Mouse (Mus musculus) embryonic facial prominence, embryonic 14.5 days (tissue): Measurements from ENCODE around the gene Bhlha15. TPM values are rescaled to one million over a fixed set of nuclear protein-coding genes. Genes with fewer than 3 reads are reported as not detected.

ENCODE experiments used
- ATAC-seq: fragments of 200-750 bp; cut with Nextera tagmentation; 2 replicates; pipeline ENCODE4 v1.8.0; 2017; ENCODE audit warnings: low read depth, moderate number of reproducible peaks, moderate TSS enrichment
- DNase-seq: peaks from one replicate; pipeline ENCODE4 v3.0.0-alpha.2; 2015; ENCODE audit warnings: low spot score
- H3K27ac ChIP-seq: fragments of 300-500 bp; sonication (generic); replicated peaks from 2 replicates; pipeline ENCODE4 v1.5.1; 2014; ENCODE audit warnings: low read depth, mild to moderate bottlenecking, low read length, moderate library complexity
- H3K27me3 ChIP-seq: fragments of 300-500 bp; sonication (generic); replicated peaks from 2 replicates; pipeline ENCODE4 v1.6.1; 2014; ENCODE audit warnings: low read length; ENCODE audit not compliant: control insufficient read depth, insufficient read depth
- H3K36me3 ChIP-seq: fragments of 300-500 bp; sonication (generic); 2 replicates; pipeline ENCODE4 v1.6.1; 2014; ENCODE audit warnings: low read length, mixed read lengths; ENCODE audit not compliant: control insufficient read depth, insufficient read depth
- H3K4me1 ChIP-seq: fragments of 300-500 bp; sonication (generic); 2 replicates; pipeline ENCODE4 v1.6.1; 2014; ENCODE audit warnings: antibody characterized with exemption, low read length; ENCODE audit not compliant: control insufficient read depth, insufficient read depth
- H3K4me2 ChIP-seq: fragments of 300-500 bp; sonication (generic); 2 replicates; pipeline ENCODE4 v1.6.1; 2014; ENCODE audit warnings: low read depth, mild to moderate bottlenecking, low read length, moderate library complexity, mixed read lengths
- H3K4me3 ChIP-seq: fragments of 300-500 bp; sonication (generic); 2 replicates; pipeline ENCODE4 v1.5.1; 2014; ENCODE audit warnings: low read depth, mild to moderate bottlenecking, low read length
- H3K9ac ChIP-seq: fragments of 300-500 bp; sonication (generic); 2 replicates; pipeline ENCODE4 v1.6.1; 2014; ENCODE audit warnings: low read depth, mild to moderate bottlenecking, low read length, moderate library complexity, mixed read lengths
- H3K9me3 ChIP-seq: fragments of 300-500 bp; sonication (generic); 2 replicates; pipeline ENCODE4 v1.6.1; 2016; ENCODE audit warnings: low read length; ENCODE audit not compliant: control insufficient read depth
- WGBS: fragments of 180-500 bp; shearing (Covaris S2); extraction: QIAGEN DNeasy Blood & Tissue Kit; methylation state at CpG from one replicate; pipeline ENCODE4 v1.1.7; 2014; 5-methylcytosine and 5-hydroxymethylcytosine counted together
- polyA plus RNA-seq: library from polyadenylated mRNA; unstranded; fragments of >200 nt; fragmentation: Nextera tagmentation; extraction: Ambion mirVana; gene quantifications from 2 replicates; pipeline ENCODE4 v1.2.1, GENCODE M21; 2014

Gene Bhlha15
- polyA plus RNA-seq, 1 experiment from 2014 or later = 1.0 TPM

DNA sequence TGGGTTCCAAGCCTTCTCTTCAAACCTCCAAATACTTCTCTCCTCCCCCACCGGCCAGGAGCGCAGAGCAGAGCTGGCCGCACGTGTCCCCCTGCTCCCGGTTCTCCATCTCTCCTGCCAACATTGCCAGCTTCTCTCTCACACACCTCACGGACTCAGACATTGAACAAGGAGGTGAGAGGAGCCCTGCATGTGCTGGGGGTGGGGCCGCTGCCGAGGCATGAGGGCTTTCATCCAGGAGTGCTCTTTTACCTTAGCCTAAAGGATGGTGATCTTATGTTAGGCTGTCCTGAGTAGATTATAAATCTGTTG, 6.9 kb upstream of the Bhlha15 start:
- no peak for ATAC-seq

DNA sequence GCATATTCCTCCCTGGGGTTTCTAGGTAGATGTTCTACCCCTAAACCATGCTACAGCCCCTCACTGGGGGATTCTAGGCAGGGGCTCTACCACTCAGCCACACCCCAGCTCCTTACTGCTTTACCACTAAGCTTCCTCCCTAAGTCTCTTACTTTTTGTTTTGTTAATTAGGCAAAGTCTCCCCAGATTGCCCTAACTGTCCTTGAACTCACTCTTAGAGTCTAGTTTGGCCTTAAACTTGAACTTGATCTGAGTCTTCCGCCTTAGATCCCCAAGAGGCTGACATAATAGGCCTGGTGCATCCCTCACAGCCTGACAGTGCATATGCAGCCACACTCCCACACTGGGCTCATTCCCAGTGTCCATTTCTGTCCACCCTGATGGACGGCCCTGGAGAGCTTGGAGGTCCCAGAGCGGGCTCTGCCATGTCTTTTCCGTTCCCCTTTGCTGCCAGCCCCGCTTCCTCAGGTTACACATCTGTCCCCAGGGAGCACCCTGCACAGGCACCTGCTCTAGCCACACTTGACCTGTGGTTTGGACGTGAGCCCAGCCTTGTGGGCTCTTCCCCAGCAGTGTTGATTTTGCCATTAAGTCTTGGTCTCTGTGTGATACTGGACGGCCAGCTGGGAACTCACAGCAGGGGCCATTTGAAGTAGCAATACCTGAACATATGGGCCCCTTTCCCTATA, 6.3 kb upstream of the Bhlha15 start:
- Histone ChIP-seq H3K27ac (no peak overlapping the region), H3K36me3 (peaks cover 14% of the 10 kb centered on the region), H3K4me2 (no peak overlapping the region), H3K27me3 (no peaks in the 10 kb centered on the region), H3K4me3 (no peak overlapping the region), H3K4me1 (no peaks in the 10 kb centered on the region), H3K9ac (no peak overlapping the region), H3K9me3 (no peaks in the 10 kb centered on the region)
- peak; percentile 44 for DNase-seq
- 63% methylated on average over 7 of the region's 7 CpGs for WGBS
- peak; percentile 27; the same call in 1 of the 2 replicates for ATAC-seq

More for the DNA sequence above, 6.9 kb upstream of the Bhlha15 start:
- Histone ChIP-seq H3K9ac (no peak overlapping the region), H3K4me2 (no peak overlapping the region), H3K9me3 (no peaks in the 10 kb centered on the region), H3K4me3 (no peak overlapping the region), H3K27me3 (no peaks in the 10 kb centered on the region), H3K27ac (no peak overlapping the region), H3K36me3 (peaks cover 15% of the 10 kb centered on the region), H3K4me1 (no peaks in the 10 kb centered on the region)
- DNase-seq = no peak
- 71% methylated on average over 8 of the region's 8 CpGs for WGBS

DNA sequence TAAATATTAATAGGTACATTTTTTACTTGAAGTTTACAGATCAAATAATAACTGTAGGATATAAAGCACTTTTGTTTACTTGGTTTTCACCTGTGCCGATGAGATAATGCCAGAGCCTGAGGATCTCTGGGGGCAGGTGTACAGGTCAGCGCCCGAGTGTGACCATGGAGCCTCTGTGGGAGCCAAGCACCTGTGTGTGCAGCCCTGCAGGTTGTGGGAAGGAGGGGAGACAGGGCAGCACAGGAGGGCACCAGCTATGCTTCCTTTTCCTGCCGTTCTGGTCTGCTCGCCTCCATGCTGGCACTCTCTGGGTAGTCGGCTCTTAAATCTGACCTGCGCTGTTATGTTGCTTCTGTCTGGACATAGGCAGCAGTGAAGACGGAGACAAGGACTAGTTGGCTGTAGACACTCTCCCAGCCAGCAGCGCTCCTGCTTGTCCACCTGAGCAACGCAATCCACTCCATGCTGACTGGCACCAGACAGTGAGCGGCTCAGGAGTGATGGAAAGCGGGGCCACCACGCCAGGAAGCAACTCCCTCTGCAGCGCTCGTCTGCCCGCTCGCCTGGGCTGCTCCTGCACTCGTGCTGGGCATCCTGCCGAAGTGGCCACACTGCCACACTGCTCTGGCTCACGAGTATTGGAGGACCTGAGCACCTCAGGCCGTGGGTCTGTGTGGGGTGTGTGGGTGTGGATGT, 5.6 kb upstream of the Bhlha15 start:
- H3K27me3 ChIP-seq = no peaks in the 10 kb centered on the region
- no peak overlapping the region for H3K27ac ChIP-seq
- H3K4me3 ChIP-seq = no peak overlapping the region
- H3K4me2 ChIP-seq = no peak overlapping the region
- peaks cover 14% of the 10 kb centered on the region for H3K36me3 ChIP-seq
- no peaks in the 10 kb centered on the region for H3K4me1 ChIP-seq
- no peaks in the 10 kb centered on the region for H3K9me3 ChIP-seq
- 89% methylated on average over 21 of the region's 21 CpGs for WGBS
- no peak for DNase-seq
- ATAC-seq = no peak
- H3K9ac ChIP-seq = no peak overlapping the region

DNA sequence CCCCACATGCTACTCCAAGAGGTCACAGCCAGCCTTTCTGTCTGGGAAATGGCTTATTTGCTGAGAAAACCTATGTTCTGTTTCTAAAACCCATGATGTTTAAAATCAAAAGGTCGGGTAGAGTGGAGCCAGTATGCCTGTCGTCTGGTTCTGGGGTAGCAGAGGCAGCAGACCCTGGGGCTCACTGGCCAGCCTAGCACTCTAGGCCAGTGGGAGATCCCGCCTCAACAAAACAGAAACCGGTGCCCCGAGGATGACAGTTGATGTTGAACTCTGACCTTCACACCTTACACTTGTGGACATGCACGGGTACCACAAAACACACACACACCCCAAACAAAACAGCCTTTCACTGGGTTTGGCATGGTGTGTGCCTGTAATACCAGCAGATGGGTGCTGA, 1.7 kb upstream of the Bhlha15 start:
- DNase-seq = no peak
- Histone ChIP-seq H3K4me2 (no peak overlapping the region), H3K4me1 (peaks cover 10% of the 10 kb centered on the region), H3K4me3 (no peak overlapping the region), H3K9ac (no peak overlapping the region), H3K27me3 (no peaks in the 10 kb centered on the region), H3K9me3 (no peaks in the 10 kb centered on the region), H3K36me3 (peaks cover 14% of the 10 kb centered on the region), H3K27ac (no peak overlapping the region)
- no peak for ATAC-seq
- WGBS = 75% methylated on average over 6 of the region's 6 CpGs

DNA sequence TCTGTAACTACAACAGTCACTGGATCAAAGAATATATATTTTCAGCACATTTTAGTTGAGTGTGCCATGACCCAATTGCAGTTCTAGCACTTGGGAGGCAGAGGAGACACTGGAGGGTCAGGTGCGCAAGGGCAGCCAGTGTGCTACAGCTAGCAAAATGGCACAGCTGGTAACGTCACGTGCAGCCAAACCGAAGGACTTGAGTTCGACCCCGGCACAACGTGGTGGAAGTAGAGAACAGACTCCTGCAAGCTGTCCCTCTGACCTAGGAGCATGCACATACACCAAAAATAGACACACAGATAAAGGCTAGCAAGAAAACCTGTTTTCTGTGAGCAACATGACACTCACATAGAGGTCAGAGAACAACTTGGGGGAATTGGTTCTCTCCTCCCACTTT, 759 bp upstream of the Bhlha15 start:
- peaks cover 14% of the 10 kb centered on the region for H3K36me3 ChIP-seq
- no peak overlapping the region for H3K9ac ChIP-seq
- H3K9me3 ChIP-seq = no peaks in the 10 kb centered on the region
- no peaks in the 10 kb centered on the region for H3K27me3 ChIP-seq
- DNase-seq = no peak
- H3K4me1 ChIP-seq = peaks cover 10% of the 10 kb centered on the region
- 74% methylated on average over 7 of the region's 7 CpGs for WGBS
- no peak overlapping the region for H3K4me3 ChIP-seq
- no peak overlapping the region for H3K4me2 ChIP-seq
- H3K27ac ChIP-seq = no peak overlapping the region
- ATAC-seq = no peak

DNA sequence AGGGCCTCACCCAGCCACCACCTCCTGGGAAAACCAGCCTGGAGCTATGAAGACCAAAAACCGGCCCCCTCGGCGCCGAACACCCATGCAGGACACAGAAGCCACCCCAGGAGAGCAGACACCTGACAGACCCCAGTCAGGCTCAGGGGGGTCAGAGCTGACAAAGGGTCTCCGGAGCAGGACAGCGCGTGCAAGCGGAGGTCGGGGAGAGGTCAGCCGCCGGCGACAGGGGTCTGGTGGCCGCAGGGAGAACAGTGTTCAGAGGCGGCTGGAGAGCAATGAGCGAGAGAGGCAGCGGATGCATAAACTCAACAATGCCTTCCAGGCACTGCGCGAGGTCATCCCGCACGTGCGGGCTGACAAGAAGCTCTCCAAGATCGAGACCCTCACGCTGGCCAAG, 940 bp downstream of the Bhlha15 start:
- H3K27ac ChIP-seq = no peak overlapping the region
- H3K9me3 ChIP-seq = no peaks in the 10 kb centered on the region
- WGBS = 69% methylated on average over 23 of the region's 23 CpGs
- peaks cover 10% of the 10 kb centered on the region for H3K4me1 ChIP-seq
- DNase-seq = no peak
- no peaks in the 10 kb centered on the region for H3K27me3 ChIP-seq
- peaks cover under 1% of the 10 kb centered on the region; the same call in 1 of the 2 replicates for H3K36me3 ChIP-seq
- no peak overlapping the region for H3K4me2 ChIP-seq
- H3K4me3 ChIP-seq = no peak overlapping the region
- H3K9ac ChIP-seq = no peak overlapping the region; the same call in 1 of the 2 replicates
- no peak for ATAC-seq

DNA sequence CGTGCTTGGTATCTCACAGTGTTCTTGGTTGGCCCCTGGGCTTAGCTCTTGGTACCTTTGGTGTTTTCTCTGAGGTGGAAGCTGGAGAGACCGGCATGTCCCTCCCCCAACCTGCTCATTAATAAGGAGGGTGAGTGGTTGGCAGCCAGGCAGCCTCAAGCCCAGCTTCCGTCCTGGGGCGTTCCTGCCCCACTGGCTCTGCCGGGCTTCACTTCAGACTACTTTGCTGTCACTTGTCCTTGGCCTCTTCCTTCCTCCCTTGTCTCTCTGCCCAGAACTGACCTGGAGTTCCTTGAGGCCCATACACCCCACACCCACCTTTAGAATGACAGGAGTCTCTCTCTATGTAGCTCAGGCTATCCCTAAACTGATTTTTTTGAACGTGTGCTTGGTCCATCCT, 2.6 kb downstream of the Bhlha15 start:
- peaks cover 10% of the 10 kb centered on the region for H3K4me1 ChIP-seq
- no peaks in the 10 kb centered on the region for H3K27me3 ChIP-seq
- no peak overlapping the region for H3K9ac ChIP-seq
- no peak overlapping the region for H3K27ac ChIP-seq
- 79% methylated on average over 6 of the region's 6 CpGs for WGBS
- H3K4me3 ChIP-seq = no peak overlapping the region
- H3K9me3 ChIP-seq = no peaks in the 10 kb centered on the region
- DNase-seq = no peak
- no peak overlapping the region for H3K4me2 ChIP-seq
- H3K36me3 ChIP-seq = 0 out of 2 replicates have a peak, but pooled peaks cover 4% of the 10 kb centered on the region
- no peak for ATAC-seq

DNA sequence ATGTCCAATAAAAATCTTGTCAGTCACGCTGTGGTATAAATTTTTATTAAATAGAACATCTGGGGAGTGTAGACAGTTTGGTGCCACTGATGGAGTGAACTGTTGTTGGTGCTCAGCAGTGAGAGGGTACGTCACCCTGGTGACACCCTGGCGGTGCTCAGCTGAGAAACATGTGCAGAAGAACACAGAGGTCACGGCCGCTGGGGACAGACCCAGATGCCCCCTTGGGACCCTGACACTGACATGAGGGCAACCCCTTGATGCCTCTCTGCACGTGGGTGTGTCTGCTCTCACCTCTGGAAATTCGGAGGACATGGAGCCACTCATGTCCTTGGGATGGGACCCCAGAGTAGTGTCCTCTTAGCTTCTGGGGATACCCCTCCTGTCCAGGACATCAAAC, 4.3 kb downstream of the Bhlha15 start:
- H3K9me3 ChIP-seq = no peaks in the 10 kb centered on the region
- H3K4me1 ChIP-seq = peaks cover 10% of the 10 kb centered on the region
- H3K27ac ChIP-seq = no peak overlapping the region
- H3K36me3 ChIP-seq = 0 out of 2 replicates have a peak, but pooled peaks cover 10% of the 10 kb centered on the region
- H3K4me2 ChIP-seq = no peak overlapping the region
- no peak overlapping the region for H3K4me3 ChIP-seq
- WGBS = 63% methylated on average over 7 of the region's 7 CpGs
- DNase-seq (no peak), ATAC-seq (no peak)
- no peaks in the 10 kb centered on the region for H3K27me3 ChIP-seq
- H3K9ac ChIP-seq = no peak overlapping the region

DNA sequence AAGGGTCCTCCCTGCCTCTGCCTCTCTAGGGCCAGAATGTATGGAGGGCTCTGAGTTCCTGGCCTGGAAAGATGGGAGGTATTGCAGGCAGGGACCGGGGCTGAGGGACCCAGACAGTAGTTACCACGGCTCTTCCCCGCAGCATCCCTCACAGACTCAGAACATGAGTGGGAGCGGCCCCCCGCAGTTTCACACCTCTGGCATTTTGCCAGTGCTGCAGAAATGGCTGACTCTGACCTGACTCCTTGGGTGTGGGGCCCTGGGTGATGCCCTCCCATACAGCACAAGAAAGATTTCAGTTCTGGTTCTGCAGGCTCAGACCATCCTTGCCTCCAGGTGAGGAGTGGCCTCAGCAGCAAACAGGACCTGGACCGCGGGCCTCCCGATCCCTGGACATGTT, 5.5 kb downstream of the Bhlha15 start:
- H3K4me2 ChIP-seq = no peak overlapping the region
- ATAC-seq (no peak), DNase-seq (no peak)
- no peak overlapping the region for H3K4me3 ChIP-seq
- no peaks in the 10 kb centered on the region for H3K9me3 ChIP-seq
- H3K4me1 ChIP-seq = peaks cover 3% of the 10 kb centered on the region; the same call in 1 of the 2 replicates
- H3K27me3 ChIP-seq = no peaks in the 10 kb centered on the region
- 85% methylated on average over 8 of the region's 8 CpGs for WGBS
- peaks cover 12% of the 10 kb centered on the region; the same call in 1 of the 2 replicates for H3K36me3 ChIP-seq
- no peak overlapping the region for H3K9ac ChIP-seq
- no peak overlapping the region for H3K27ac ChIP-seq
